Mouse (Mus musculus): Measurements from ENCODE around the gene Clptm1.

DNA sequence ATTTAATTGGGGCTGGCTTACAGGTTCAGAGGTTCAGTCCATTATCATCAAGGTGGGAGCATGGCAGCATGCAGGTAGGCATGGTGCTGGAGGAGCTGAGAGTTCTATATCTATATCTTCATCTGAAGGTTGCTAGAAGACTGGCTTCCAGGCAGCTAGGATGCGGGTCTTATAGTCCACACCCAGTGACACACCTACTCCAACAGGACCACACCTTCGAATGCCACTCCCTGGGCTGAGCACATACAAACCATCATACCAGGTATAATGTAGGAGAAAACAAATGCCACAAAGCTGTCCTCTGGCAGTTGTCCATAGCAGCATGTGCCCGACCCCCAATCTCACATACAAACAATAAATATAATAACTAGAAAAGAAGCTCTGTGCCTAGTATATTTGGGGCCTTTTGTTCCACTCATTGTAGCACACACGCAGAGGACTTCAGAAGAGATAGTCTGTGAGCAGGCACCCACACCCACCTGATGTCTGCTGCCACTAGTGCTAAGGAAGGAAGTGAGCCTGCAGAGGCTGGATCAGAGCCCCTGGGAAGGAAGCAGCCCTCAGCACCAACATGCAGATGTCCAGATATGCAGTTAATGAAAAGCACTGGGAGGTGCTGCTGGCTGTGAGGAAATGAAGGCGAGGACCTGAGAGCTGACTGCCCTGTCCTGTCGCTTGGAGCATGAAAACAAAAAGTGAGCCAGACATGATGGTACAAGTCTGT is 13.6 kb downstream of the Clptm1 start:
- TF ChIP-seq CTCF (IDR thresholded peaks at IDR 0.05; ENCODE audit: control insufficient read depth, insufficient read depth, insufficient read length) (no peak), USF1 (IDR thresholded peaks at IDR 0.05; ENCODE audit: low read depth) (no peak), MAX (IDR thresholded peaks at IDR 0.05) (no peak)

Measured in C2C12 (cell line).